In genomic region chr2:68860391-68860790, GRCm38 (mm10) we compare ENCODE assay signal across 8 mouse cellular contexts. TPM values are rescaled to one million over a fixed set of nuclear protein-coding genes. Genes with fewer than 3 reads are reported as not detected.
DNase-seq lines count a peak whose midpoint lies in the region; ATAC-seq and TF ChIP-seq lines count a peak whose summit lies in the region.

No protein-coding gene starts in this region.

- H3K4me1 ChIP-seq in hindbrain, postnatal 0 days (ENCODE audit: insufficient read depth, low read length) = no peaks in the 10 kb centered on the region
- H3K4me1 ChIP-seq in midbrain, embryonic 13.5 days (replicated peaks) = peaks cover 25% of the 10 kb centered on the region

- TF ChIP-seq CTCF in hindbrain, postnatal 0 days (IDR thresholded peaks at IDR 0.05; ENCODE audit: low read depth) = no peak

- peak; percentile 84 for DNase-seq in heart, adult 11 months
- DNase-seq in heart, postnatal 14 days = no peak
- no peak for DNase-seq in hindbrain, postnatal 0 days (ENCODE audit: low spot score)
- no peak for DNase-seq in right cerebral cortex, postnatal 4 days
- DNase-seq in layer of hippocampus, adult 9-11 months = no peak

- no peaks in the 10 kb centered on the region for H3K27me3 ChIP-seq in hindbrain, postnatal 0 days (ENCODE audit: insufficient read depth, low read length)
- H3K27me3 ChIP-seq in midbrain, embryonic 13.5 days = peaks cover 9% of the 10 kb centered on the region

- H3K9ac ChIP-seq in hindbrain, postnatal 0 days (replicated peaks; ENCODE audit: low read length) = no peak overlapping the region
- H3K9ac ChIP-seq in midbrain, embryonic 13.5 days (replicated peaks) = no peak overlapping the region

- no peaks in the 10 kb centered on the region for H3K9me3 ChIP-seq in hindbrain, postnatal 0 days (ENCODE audit: low read length)
- H3K9me3 ChIP-seq in midbrain, embryonic 13.5 days = no peaks in the 10 kb centered on the region

- H3K4me2 ChIP-seq in hindbrain, postnatal 0 days (ENCODE audit: low read depth, low read length) = peak overlapping the region; percentile 87
- peak overlapping the region; percentile 78 for H3K4me2 ChIP-seq in midbrain, embryonic 13.5 days (replicated peaks)

- intact Hi-C loops in heart, postnatal 14 days (cut with DNase I) = loop anchor here (2.0 to 5.0 kb wide), 3 partner anchors 68 to 182 kb away; no protein-coding TSS in a partner anchor

- 76% methylated on average over 2 of the region's 2 CpGs for WGBS in hindbrain, postnatal 0 days
- 76% methylated on average over 2 of the region's 2 CpGs for WGBS in midbrain, embryonic 13.5 days

- no peak overlapping the region for H3K27ac ChIP-seq in hindbrain, postnatal 0 days
- no peak overlapping the region for H3K27ac ChIP-seq in midbrain, embryonic 13.5 days

- ATAC-seq in common myeloid progenitor, adult 5-6 weeks (replicated peaks; ENCODE audit: low read depth, poor library complexity, severe bottlenecking) = 0 out of 2 replicates have a peak, but pooled peaks have one; percentile 2
- ATAC-seq in hindbrain, postnatal 0 days = no peak
- ATAC-seq in midbrain, embryonic 13.5 days = no peak
- no peak for ATAC-seq in megakaryocyte-erythroid progenitor cell, adult 5-6 weeks (replicated peaks; ENCODE audit: low FRiP score, low TSS enrichment, poor library complexity, severe bottlenecking)

- H3K36me3 ChIP-seq in hindbrain, postnatal 0 days (ENCODE audit: insufficient read depth, low read length) = no peaks in the 10 kb centered on the region
- H3K36me3 ChIP-seq in midbrain, embryonic 13.5 days = no peaks in the 10 kb centered on the region

- 0 out of 2 replicates have a peak overlapping the region, but pooled peaks have one; percentile 90 for H3K4me3 ChIP-seq in hindbrain, postnatal 0 days (ENCODE audit: low read length)
- peak overlapping the region; percentile 83; the same call in 1 of the 2 replicates for H3K4me3 ChIP-seq in midbrain, embryonic 13.5 days (replicated peaks)

RNA-seq across cellular contexts. Expression of gene Cers6, which starts 0.8 kb away (rescaled TPM):
- total RNA-seq in heart, postnatal 14 days (2021) = 10 to 100 TPM; 14.1 to 14.7 TPM
- 9.9 and 16.4 TPM in 2 replicates for total RNA-seq in common myeloid progenitor, adult 5-6 weeks (2017)
- 58.7 and 60.5 TPM in 2 replicates for total RNA-seq in hindbrain, postnatal 0 days (2014; rRNA removed)
- 22.8 and 25.8 TPM in 2 replicates for polyA plus RNA-seq in hindbrain, postnatal 0 days (2015; fragmentation: Nextera tagmentation; extraction: Ambion mirVana)
- 47.1 and 54.5 TPM in 2 replicates for polyA plus RNA-seq in midbrain, embryonic 13.5 days (2015; fragmentation: Nextera tagmentation; extraction: Ambion mirVana)
- total RNA-seq in megakaryocyte-erythroid progenitor cell, adult 5-6 weeks (2014; fragmentation: Nextera tagmentation) = 0.79 and 2.8 TPM in 2 replicates
- total RNA-seq in megakaryocyte-erythroid progenitor cell, adult 5-6 weeks (2017) = 1.1 and 1.4 TPM in 2 replicates
